Mouse (Mus musculus): ENCODE data around the gene Atg14.

Gene Atg14

GRCm38 (mm10) chr14:47508035-47508434 lies 62.4 kb downstream of the Atg14 start:
- no peak for DNase-seq (ENCODE audit: low spot score in 2 of 2)

- no peak for DNase-seq (ENCODE audit: low spot score in 2 of 2)
Measured at GRCm38 (mm10) chr14:47506676-47507075, 63.8 kb downstream of the Atg14 start.

- DNase-seq (ENCODE audit: low spot score in 2 of 2), result no peak
Measured at GRCm38 (mm10) chr14:47504036-47504435, 66.4 kb downstream of the Atg14 start.

GRCm38 (mm10) chr14:47498632-47499031 lies 71.8 kb downstream of the Atg14 start:
- DNase-seq (ENCODE audit: low spot score in 2 of 2), result no peak

GRCm38 (mm10) chr14:47497166-47497565 lies 73.3 kb downstream of the Atg14 start:
- no peak for DNase-seq (ENCODE audit: low spot score in 2 of 2)

GRCm38 (mm10) chr14:47495951-47496350 lies 74.5 kb downstream of the Atg14 start:
- DNase-seq (ENCODE audit: low spot score in 2 of 2), result no peak

GRCm38 (mm10) chr14:47493592-47494361 lies 76.7 kb downstream of the Atg14 start:
- no peak for DNase-seq (ENCODE audit: low spot score in 2 of 2)
